In genomic region chr3:135973243-135973642, GRCm38 (mm10) we compare ENCODE assay signal across 21 mouse cellular contexts.
DNase-seq lines count a peak whose midpoint lies in the region; ATAC-seq and TF ChIP-seq lines count a peak whose summit lies in the region.
"Had no signal": no experiment of that assay in that cellular context is flagged by ENCODE, and none has a peak within 500 bp of the region (broad histone marks: within the 10 kb centered on the region; RNA-seq: fewer than 3 reads in every experiment).

No protein-coding gene starts in this region.

- H3K4me2 ChIP-seq in kidney, postnatal 0 days (ENCODE audit: low read length), result no peak overlapping the region
- H3K4me2 ChIP-seq: forebrain, embryonic 13.5 days; heart, embryonic 15.5 days; hindbrain, embryonic 14.5 days had no signal

- no peak for TF ChIP-seq RAD21 in MEL (IDR thresholded peaks at IDR 0.05; ENCODE audit: low read depth, low read length)

- no peaks in the 10 kb centered on the region; the same call in 1 of the 2 replicates for H3K4me1 ChIP-seq in kidney, postnatal 0 days (replicated peaks; ENCODE audit: insufficient read depth, low read length)
- H3K4me1 ChIP-seq in MEL (ENCODE audit: control insufficient read depth in 1 of 2, insufficient read depth in 2 of 2, low read length in 2 of 2), result peaks cover 0 to 7% of the 10 kb centered on the region in 2 experiments; a peak in 2 of 4 replicates
- peaks cover 3% of the 10 kb centered on the region for H3K4me1 ChIP-seq in cortical plate, adult 2 months (ENCODE audit: control insufficient read depth, insufficient read depth, low read length)
- H3K4me1 ChIP-seq: embryonic facial prominence, embryonic 10.5 days; forebrain, embryonic 13.5 days; heart, embryonic 10.5 days; heart, embryonic 15.5 days had no signal

- no peaks in the 10 kb centered on the region for H3K79me2 ChIP-seq in MEL (ENCODE audit: control insufficient read depth, insufficient read depth, low read length, poor library complexity)

- no peak overlapping the region for H3K9ac ChIP-seq in kidney, postnatal 0 days (ENCODE audit: low read depth, low read length)
- no peak overlapping the region for H3K9ac ChIP-seq in MEL (ENCODE audit: control insufficient read depth, low read depth, low read length, poor library complexity, severe bottlenecking)
- H3K9ac ChIP-seq: forebrain, embryonic 13.5 days; forebrain, postnatal 0 days; heart, embryonic 15.5 days; hindbrain, embryonic 14.5 days had no signal

- no peak for TF ChIP-seq POLR2A in MEL (IDR thresholded peaks at IDR 0.05; ENCODE audit: control insufficient read depth in 1 of 2, insufficient read depth in 1 of 2, low read depth in 1 of 2, low read length in 2 of 2, poor library complexity in 1 of 2)
- TF ChIP-seq POLR2A in cortical plate, adult 2 months (IDR thresholded peaks at IDR 0.05; ENCODE audit: extremely low read depth, insufficient read depth, low read length), result no peak

- no peaks in the 10 kb centered on the region for H3K27me3 ChIP-seq in kidney, postnatal 0 days (ENCODE audit: insufficient read depth, low read length)
- peaks cover 0 to 2% of the 10 kb centered on the region in 2 experiments; a peak in 1 of 4 replicates for H3K27me3 ChIP-seq in MEL (ENCODE audit: control insufficient read depth in 1 of 2, insufficient read depth in 2 of 2, low read length in 2 of 2)
- H3K27me3 ChIP-seq: CH12.LX; forebrain, embryonic 13.5 days had no signal

- ATAC-seq in kidney, postnatal 0 days (replicated peaks; ENCODE audit: low FRiP score, low read depth), result 0 out of 2 replicates have a peak, but pooled peaks have one; percentile 17
- ATAC-seq: forebrain, embryonic 13.5 days; forebrain, postnatal 0 days had no signal

- TF ChIP-seq EP300 in MEL (IDR thresholded peaks at IDR 0.05; ENCODE audit: low read depth in 1 of 2, low read length in 2 of 2), result peak; percentile 62 to 63

- peak; percentile 26 for DNase-seq in kidney, postnatal 0 days (ENCODE audit: low spot score)
- DNase-seq in kidney, adult 18-20 months, result no peak
- peak; percentile 49 for DNase-seq in MEL (ENCODE audit: low read depth, low spot score)
- DNase-seq in spleen, postnatal 4 days (ENCODE audit: low spot score in 2 of 2), result no peak
- no peak for DNase-seq in lung, postnatal 25 days (ENCODE audit: low spot score)
- DNase-seq in frontal cortex, postnatal 10 days (ENCODE audit: low spot score in 2 of 2), result no peak
- DNase-seq: adrenal gland, postnatal 14 days; cerebellum, adult 18-20 months; cerebellum, adult 9-11 months; cerebellum, postnatal 36 days; forebrain, postnatal 0 days; gastrocnemius, adult 2 months; gastrocnemius, postnatal 25 days; heart, postnatal 14 days had no signal

- no peaks in the 10 kb centered on the region for H3K9me3 ChIP-seq in kidney, postnatal 0 days (replicated peaks; ENCODE audit: low read length)
- H3K9me3 ChIP-seq in MEL (replicated peaks; ENCODE audit: insufficient read depth, low read length), result no peaks in the 10 kb centered on the region
- H3K9me3 ChIP-seq: embryonic facial prominence, embryonic 10.5 days; forebrain, embryonic 13.5 days; heart, embryonic 10.5 days; heart, embryonic 15.5 days had no signal

- no peaks in the 10 kb centered on the region for H3K36me3 ChIP-seq in kidney, postnatal 0 days (ENCODE audit: insufficient read depth, low read length)
- peaks cover 0 to 6% of the 10 kb centered on the region in 2 experiments; a peak in 2 of 4 replicates for H3K36me3 ChIP-seq in MEL (ENCODE audit: control insufficient read depth in 1 of 2, insufficient read depth in 2 of 2, low read length in 2 of 2)
- H3K36me3 ChIP-seq: embryonic facial prominence, embryonic 10.5 days; heart, embryonic 10.5 days; heart, embryonic 15.5 days had no signal

- 33% methylated on average over 2 of the region's 2 CpGs for WGBS in kidney, postnatal 0 days

- H3K4me3 ChIP-seq in kidney, postnatal 0 days (replicated peaks; ENCODE audit: low read depth, low read length), result no peak overlapping the region
- no peak overlapping the region for H3K4me3 ChIP-seq in MEL (ENCODE audit: control insufficient read depth in 1 of 2, insufficient read depth in 1 of 2, low read depth in 2 of 2, low read length in 2 of 2)
- H3K4me3 ChIP-seq in cortical plate, adult 2 months (ENCODE audit: insufficient read depth, low read length), result no peak overlapping the region
- H3K4me3 ChIP-seq: embryonic facial prominence, embryonic 10.5 days; forebrain, embryonic 13.5 days; gastrocnemius, adult 2 months; heart, embryonic 10.5 days; heart, embryonic 15.5 days had no signal

- no peak for TF ChIP-seq CTCF in kidney, postnatal 0 days (IDR thresholded peaks at IDR 0.05; ENCODE audit: low read depth)
- TF ChIP-seq CTCF in MEL (IDR thresholded peaks at IDR 0.05 in 2 of 3, conservative IDR thresholded peaks at IDR 0.05 in 1 of 3; ENCODE audit: control insufficient read depth in 1 of 3, insufficient read depth in 1 of 3, low read depth in 2 of 3, low read length in 3 of 3, poor library complexity in 1 of 3, severe bottlenecking in 1 of 3), result no peak
- no peak for TF ChIP-seq CTCF in cortical plate, adult 2 months (IDR thresholded peaks at IDR 0.05; ENCODE audit: extremely low read depth, insufficient read depth, low read length)

- no peak overlapping the region for H3K27ac ChIP-seq in kidney, postnatal 0 days
- H3K27ac ChIP-seq in MEL (ENCODE audit: control insufficient read depth, low read depth, low read length), result no peak overlapping the region
- 0 out of 2 replicates have a peak overlapping the region, but pooled peaks have one; percentile 80 for H3K27ac ChIP-seq in cortical plate, adult 2 months (ENCODE audit: insufficient read depth, low read length)
- H3K27ac ChIP-seq: embryonic facial prominence, embryonic 10.5 days; forebrain, embryonic 13.5 days; gastrocnemius, adult 2 months; heart, embryonic 10.5 days; heart, embryonic 15.5 days; hindbrain, embryonic 14.5 days had no signal

TF ChIP-seq in MEL, 35 proteins besides CTCF, POLR2A, EP300 and RAD21:
- TF ChIP-seq E2F4 (IDR thresholded peaks at IDR 0.05; ENCODE audit: borderline replicate concordance, low read depth, low read length), result no peak
- TF ChIP-seq BHLHE40 (IDR thresholded peaks at IDR 0.05; ENCODE audit: borderline replicate concordance, low read depth, low read length), result no peak
- TF ChIP-seq ZNF384 (IDR thresholded peaks at IDR 0.05; ENCODE audit: low read depth, low read length), result no peak
- TF ChIP-seq MAFK (IDR thresholded peaks at IDR 0.05; ENCODE audit: borderline replicate concordance, low read depth, low read length), result no peak
- TF ChIP-seq POLR2AphosphoS5 (IDR thresholded peaks at IDR 0.05; ENCODE audit: borderline replicate concordance, low read depth, low read length), result no peak
- no peak for TF ChIP-seq NELFE (IDR thresholded peaks at IDR 0.05; ENCODE audit: low read depth, low read length)
- no peak for TF ChIP-seq MYC (IDR thresholded peaks at IDR 0.05; ENCODE audit: low read depth, low read length)
- TF ChIP-seq USF1 (IDR thresholded peaks at IDR 0.05; ENCODE audit: low read depth, low read length), result peak; percentile 71; the same call in 1 of the 2 replicates
- TF ChIP-seq MXI1 (IDR thresholded peaks at IDR 0.05; ENCODE audit: low read depth, low read length), result no peak
- TF ChIP-seq MAZ (IDR thresholded peaks at IDR 0.05; ENCODE audit: low read depth, low read length), result no peak
- TF ChIP-seq GATA1 (IDR thresholded peaks at IDR 0.05; ENCODE audit: low read depth, low read length), result peak; percentile 31; the same call in 1 of the 2 replicates
- TF ChIP-seq HCFC1 (IDR thresholded peaks at IDR 0.05; ENCODE audit: low read depth, low read length), result no peak
- no peak for TF ChIP-seq RCOR1 (IDR thresholded peaks at IDR 0.05; ENCODE audit: low read depth, low read length)
- no peak for TF ChIP-seq USF2 (IDR thresholded peaks at IDR 0.05; ENCODE audit: borderline replicate concordance in 1 of 2, insufficient read depth in 1 of 2, low read depth in 1 of 2, low read length in 2 of 2)
- no peak for TF ChIP-seq SIN3A (IDR thresholded peaks at IDR 0.05; ENCODE audit: low read length)
- no peak for TF ChIP-seq ZMIZ1 (IDR thresholded peaks at IDR 0.05; ENCODE audit: low read depth, low read length)
- no peak for TF ChIP-seq NRF1 (IDR thresholded peaks at IDR 0.05; ENCODE audit: insufficient read depth, low read depth, low read length, poor library complexity, severe bottlenecking)
- no peak for TF ChIP-seq SMC3 (IDR thresholded peaks at IDR 0.05; ENCODE audit: low read depth, low read length)
- TF ChIP-seq ETS1 (IDR thresholded peaks at IDR 0.05; ENCODE audit: low read depth, low read length), result peak; percentile 71
- no peak for TF ChIP-seq MYB (IDR thresholded peaks at IDR 0.05; ENCODE audit: low read depth, low read length)
- peak; percentile 57; the same call in 1 of the 2 replicates for TF ChIP-seq TCF12 (IDR thresholded peaks at IDR 0.05; ENCODE audit: low read depth, low read length)
- no peak for TF ChIP-seq CHD1 (IDR thresholded peaks at IDR 0.05; ENCODE audit: low read depth, low read length)
- no peak for TF ChIP-seq KAT2A (conservative IDR thresholded peaks at IDR 0.05; ENCODE audit: low read depth, low read length)
- TF ChIP-seq MEF2A (IDR thresholded peaks at IDR 0.05; ENCODE audit: extremely low read depth, insufficient replicate concordance, low read depth, low read length, poor library complexity, severe bottlenecking), result no peak

Comparison
In these comparisons a context has a peak if more than half of its experiments do, and no peak if none do; other contexts are left out.
1. DNase-seq: peak in kidney, postnatal 0 days (single experiment) and MEL (single experiment); none in kidney, adult 18-20 months (single experiment), spleen, postnatal 4 days (0 of 2), lung, postnatal 25 days (single experiment) and frontal cortex, postnatal 10 days (0 of 2).